Mouse (Mus musculus) cerebellum, adult 11-12 months (tissue): ENCODE measurements at regions not wholly inside any gene's neighbourhood (a gene's known extent, or its start where the extent isn't known, plus 50 kb on each side); places are given as distances from the start of the nearest gene placed in this dataset.

Source experiments
- DNase-seq: peaks from one replicate; pipeline ENCODE4 v3.0.0; 2022

DNA sequence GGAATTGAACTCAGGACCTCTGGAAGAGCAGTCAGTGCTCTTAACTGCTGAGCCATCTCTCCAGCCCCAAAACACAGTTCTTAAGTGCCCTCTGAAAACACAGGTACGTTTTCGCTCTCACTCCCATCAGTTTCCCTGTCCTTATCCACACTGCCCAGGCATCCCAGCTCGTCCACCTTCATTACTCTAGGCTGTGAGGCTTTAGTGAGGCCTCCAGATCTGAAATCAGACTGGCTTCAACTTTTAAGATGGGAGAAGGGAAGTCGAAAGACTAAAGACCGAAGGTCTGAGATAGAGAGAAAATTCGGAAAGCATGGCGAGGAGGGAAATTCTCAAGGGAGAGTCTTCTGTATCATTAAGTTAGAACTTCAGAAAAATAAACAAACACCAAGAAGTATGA, 54.8 kb upstream of the Tet2 start:
- no peak for DNase-seq

DNA sequence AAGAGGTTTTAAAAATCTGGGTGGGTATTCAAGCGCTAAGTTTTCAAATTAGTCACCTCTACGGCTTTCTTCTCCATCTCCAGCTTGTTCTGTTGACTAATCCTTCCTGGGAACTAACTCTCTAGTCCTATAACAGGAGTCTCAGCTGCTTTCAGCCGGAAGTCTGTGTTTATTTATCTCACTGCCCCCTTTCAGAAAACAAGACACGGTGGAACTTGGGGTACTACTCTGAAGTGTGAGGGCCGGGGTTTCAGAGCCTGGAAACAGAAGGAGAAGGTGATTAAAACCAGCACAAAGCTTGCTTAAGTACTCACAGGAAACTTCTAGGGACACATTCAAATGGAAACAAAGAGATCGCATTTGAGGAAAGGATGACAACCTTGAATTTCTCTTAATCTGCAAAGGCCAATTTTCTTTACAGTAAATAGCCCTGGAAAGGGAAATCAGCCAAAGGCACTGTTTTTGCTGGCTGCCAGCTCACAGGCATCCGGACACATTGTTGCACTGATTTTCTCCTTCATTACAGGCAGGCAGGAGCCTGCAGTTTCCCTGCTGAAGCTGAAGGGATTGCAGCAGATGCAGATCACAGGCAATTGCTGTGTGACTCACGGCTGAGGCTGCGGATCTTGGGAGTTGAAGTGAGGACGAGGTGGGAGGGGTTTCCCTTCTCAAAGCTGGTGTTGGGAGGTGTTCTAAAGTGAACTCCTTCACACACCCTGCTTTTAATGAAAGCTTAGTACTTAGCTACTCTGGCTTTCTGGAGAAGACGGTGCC, 55.7 kb upstream of the Tet2 start:
- no peak for DNase-seq

DNA sequence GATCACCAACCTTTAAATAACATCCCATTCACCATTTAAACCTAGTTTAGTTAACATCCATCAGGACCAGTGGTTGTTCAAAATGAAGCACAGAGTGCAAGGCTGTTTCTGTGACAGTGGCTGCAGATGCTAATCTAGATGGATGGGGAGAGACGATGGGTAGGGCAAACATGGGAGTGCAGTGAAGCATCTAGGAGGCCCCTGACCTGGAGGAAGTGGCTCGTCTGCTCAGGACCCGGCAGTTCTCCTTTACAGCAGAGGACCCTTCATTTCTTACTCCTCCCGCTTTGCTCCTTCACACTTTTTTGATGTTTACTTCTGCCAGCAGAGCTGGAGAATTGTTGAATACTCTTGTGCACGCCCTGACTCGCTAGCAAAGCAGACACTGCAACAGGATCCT, 60.5 kb upstream of the Tet2 start:
- DNase-seq: no peak

DNA sequence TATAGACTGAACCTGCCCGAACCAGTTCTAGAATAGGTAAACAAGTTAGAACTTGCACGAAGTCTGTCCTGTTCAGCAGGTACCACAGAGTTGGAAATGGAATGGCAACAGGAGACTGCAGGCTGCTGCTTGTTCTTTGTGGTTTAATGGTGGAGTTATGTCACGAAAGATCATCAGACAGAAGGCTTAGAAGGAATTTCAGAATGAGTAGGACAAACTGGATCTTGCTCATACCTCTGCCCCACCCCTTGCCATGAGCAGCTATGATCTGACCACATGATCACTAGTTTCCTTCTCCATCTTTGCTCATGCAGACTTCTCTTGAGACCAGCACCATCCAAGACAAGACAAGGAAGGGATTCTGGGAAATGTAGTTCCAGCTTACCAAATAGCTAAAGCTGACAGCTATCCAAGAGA, 63.9 kb upstream of the Tet2 start:
- DNase-seq: no peak

DNA sequence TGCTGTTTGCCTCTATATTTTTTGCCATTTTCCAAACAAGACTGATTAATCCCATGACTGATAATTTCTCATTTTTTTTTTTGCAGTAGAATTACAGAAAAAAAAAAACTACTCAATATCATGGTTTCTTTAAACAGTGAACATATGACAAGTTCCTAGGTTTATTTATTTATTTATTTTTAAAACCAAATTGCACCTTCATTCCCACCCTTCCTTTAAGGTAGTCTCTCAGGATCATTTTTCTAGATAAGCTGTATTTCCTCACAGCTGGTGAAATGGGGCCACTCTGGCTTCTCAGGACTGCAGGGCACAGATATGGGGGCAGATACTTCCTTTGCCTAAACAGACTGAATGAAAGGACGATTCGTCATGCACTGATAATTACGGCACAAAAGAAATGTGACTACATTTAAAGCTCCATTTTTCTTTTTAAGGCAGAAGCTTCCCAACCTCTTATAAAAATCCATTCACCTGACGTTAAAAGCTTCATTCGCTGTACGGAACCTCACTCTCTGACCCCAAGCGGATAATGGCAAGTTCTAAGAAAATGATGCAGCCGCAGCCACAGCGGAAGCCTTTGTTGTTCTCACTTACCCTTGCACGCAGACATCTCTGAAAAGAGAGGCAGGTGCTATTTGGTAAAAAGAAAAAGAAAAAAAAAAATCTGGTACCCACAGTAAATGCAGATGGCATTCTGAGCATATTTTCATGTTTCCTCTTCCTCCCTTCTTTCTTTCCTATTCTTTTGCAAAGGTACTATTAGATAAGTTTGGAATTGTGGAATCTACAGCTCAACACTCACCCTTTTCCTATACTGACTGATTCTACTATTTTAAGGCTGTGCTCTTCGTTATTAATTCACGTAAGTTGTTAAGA, 69.1 kb upstream of the Tet2 start:
- DNase-seq: no peak

DNA sequence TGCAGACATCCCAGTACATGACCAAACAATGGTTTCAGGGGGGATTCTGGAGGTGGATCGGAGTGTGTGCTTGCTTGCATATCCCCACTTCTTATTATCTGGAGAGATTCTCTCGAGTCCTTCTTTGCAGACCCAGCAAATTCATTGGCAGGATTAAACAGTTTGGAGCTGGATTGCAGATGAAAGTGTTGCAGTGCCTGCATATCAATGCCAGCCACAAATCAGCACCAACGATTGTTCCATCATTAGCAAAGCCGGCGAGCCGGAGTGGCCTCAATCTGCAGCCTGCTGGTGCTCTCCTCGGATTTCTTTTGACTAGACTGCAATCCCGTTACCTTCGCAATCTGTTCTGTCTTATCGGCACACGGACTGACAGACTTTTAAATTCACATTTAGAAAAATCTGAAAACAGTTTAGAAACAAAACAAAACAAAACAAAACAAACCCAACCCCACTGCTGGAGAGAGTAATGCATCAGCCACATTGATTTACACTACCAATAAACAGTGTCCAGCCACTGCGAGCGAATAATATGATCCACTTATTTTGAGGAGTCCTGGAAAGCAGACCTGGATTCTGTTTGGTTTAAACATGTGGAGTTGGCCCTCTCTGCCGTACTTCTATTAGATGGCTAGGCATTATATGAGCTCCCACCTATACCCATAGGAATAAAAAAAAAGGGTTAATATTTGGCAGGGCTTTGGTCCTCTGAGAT, 69.9 kb upstream of the Tet2 start:
- DNase-seq: no peak

DNA sequence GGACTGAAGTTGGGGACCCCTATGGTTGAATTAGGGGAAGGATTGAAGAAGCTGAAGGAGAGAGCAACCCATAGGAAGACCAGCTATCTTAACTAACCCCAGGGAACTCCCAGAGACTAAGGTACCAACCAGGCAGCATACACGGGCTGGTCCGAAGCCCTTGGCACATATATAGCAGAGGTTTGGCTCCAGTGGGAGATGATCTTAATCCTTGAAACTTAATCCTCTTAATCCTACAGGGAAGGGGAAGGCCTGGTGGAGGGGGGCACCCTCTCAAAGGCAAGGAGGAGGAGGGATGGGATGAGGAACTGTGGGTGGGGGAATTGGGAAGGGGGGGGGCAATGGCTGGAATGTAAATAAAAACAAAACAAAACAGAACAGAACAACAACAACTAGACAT, 72.1 kb upstream of the Tet2 start:
- DNase-seq: no peak

DNA sequence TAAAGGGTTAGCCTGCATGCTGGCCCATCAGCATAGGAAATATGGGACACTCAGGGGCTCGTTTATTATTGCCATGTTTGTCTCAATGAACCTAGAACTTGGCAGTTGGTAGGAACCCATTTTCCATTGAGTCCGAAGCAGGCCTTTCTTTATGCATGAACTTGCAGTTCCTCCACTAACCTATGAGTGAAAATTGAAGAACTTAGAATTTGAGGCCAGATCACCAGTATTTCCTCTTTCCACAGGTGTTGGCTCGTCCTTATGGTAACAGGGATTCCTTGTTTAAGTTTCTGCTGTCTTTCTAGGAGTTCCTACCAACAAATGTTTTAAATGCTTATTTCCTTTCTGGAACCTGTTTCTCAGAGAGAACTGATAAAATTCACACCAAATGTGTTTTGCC, 73.6 kb upstream of the Tet2 start:
- no peak for DNase-seq

DNA sequence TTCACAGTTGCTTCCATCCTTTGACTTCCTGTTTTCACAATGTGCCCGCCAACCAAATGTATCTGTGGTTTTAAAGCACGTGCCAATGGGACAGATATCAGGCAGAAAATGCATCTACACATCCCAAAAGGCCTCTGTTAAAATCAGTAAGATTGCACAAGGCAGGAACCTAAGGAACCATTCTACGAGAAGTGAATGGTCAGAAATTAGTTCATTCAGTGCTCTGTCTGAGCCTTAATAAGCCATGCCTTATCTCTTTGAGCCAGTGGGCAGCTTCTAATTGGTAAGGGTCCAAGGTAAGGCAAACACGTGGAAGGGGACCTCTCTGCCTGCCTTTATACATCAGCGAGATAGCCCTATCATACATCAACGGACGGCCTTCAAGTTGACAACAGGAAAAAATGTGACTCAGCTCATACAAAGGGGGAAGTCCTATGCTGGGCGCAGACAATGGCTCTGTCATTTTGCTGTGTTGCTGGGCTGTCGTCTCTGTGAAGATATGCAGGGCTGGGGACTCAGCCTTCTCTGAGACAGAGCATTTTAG, 78.3 kb upstream of the Tet2 start:
- DNase-seq: no peak

DNA sequence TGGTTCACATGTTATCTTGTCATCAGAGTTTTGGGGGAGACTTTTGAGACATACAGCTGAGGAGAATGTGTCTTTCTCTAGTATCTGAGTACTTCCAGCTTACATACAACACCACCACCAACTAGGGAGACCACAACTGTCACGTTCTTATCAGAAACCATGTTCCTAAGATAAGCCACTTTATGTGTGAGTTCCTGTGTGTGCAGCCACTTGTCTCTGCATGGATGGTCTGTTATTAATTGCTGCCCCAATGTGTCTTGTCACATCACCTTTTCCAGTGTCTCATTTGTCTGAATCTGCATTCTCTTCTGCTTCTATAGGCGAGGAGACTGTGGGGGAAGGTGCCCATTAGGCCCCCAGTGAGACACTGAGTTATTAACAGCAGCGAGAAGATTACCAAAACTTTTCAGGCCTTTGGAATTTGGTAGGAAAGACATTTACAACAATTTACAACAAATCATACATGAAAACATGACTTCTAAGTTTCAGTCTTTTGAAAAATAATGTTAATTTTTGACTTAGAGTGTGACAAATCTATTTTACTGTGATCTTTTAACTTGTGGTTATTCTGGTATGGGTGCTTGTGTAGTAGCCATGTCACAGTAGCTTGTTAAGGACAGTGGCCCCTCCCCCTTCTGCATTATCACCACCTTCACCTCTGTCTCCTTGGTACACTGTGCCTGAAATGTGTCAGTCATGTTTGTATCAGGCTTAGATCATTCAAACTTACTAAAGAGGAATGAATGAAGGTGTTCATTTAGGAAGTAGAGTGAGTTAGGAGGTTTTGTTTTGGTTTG, 79.3 kb upstream of the Tet2 start:
- no peak for DNase-seq

DNA sequence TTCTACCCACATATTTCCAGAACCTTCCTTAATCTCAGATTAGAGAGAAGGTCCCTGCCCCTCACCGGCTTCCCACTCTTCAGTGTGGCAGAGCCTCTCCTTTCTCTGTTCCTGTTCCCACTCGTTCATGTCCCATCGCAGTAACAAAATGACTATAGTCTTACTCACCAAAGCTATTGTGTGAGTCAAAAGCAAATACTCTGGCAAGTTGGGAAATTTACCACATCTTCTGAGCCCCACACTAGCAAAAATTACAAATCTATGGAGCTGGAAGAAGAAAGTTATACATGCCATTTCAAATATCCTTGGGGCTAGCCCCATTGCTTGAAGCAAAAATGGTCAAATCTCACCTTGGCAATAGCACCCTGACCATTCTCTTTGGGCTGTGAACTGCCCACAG, 80.1 kb upstream of the Tet2 start:
- DNase-seq: no peak

DNA sequence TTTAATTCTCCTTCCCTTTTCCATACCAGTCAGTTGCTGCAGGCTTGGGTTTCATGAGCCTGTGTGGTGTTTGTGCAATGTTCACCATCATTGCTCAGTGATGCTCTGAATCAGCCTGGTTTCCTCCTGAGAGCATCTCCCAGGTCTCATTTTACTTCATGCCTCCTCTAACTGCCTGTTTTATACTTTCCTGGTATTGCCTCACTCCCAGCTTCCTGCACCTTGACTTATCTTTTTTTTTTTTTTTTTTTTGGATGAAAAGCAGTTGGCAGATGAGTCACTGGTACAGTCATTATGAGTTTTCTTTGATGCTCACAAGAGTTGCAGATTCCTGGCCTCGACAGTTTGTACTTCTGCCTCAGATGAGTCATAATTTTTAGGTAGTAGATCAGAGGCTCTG, 81.5 kb upstream of the Tet2 start:
- no peak for DNase-seq

DNA sequence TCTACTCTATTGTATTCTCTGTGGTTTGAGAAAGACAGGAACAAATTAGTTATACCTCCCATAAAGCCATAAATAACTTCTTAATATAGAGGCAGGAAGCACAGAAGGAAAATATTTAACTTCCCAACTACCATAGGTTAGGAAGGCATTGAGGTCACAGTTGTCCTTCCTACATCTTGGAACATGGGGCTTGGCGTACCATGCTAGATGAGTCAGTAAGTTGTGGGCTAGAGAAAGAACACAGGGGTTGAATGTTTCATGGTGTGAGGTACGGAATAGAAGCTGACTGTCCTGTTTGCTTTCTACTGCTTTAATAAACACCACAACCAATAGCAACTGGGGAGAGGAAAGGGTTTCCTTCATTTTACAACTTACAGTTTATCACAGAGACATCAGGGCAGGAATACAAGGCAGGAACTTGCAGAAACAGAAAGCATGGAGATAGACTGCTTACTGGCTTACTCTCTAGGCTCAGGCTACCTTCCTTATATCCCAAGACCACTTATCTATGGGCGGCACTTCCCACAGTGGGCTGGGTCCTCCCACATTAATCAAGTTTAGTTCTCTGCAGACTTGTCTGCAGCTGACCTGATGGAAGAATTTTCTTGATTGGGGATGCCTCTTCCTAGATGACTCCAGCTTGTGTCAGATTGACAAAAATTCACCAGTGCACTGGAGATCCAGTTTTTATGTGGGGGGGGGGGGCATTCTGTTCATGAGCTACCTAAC, 82.3 kb upstream of the Tet2 start:
- no peak for DNase-seq

DNA sequence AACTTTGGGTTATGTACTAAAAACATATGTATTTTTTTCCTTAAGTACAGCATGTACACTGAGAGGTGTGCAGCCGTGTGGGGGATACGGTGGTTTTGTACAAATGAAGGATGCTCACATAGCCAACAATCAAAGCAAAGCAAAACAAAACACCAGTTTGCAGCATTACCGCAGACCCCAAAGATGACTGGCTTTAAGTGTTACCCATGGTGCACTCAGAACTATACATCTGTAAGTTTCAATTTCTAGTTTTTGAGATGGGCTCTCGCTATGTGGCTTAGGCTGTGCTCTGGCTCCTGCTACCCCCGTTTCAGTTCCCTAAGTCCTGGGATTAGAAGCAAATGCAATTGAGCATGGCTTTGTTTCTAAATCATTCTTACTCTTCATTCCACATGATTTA, 89.4 kb upstream of the Tet2 start:
- DNase-seq: no peak

DNA sequence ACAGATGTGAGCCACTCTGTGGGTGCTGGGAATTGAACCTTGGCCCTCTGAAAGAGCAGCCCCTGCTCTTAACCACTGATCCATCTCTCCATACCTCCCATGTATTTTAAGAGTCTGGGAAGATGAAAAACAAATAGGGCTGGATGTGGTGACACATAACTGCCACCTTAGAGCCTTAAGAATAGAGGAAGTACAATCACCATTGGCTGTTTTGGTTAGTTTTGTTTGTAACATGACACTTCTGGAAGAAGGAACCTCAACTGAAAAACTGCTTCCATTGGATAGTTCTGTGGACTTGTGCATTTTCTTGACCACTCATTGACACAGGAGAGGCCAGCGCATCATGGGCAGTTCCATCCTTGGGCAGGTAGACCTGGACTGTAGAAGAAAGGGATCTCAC, 100.7 kb upstream of the Tet2 start:
- DNase-seq: no peak

DNA sequence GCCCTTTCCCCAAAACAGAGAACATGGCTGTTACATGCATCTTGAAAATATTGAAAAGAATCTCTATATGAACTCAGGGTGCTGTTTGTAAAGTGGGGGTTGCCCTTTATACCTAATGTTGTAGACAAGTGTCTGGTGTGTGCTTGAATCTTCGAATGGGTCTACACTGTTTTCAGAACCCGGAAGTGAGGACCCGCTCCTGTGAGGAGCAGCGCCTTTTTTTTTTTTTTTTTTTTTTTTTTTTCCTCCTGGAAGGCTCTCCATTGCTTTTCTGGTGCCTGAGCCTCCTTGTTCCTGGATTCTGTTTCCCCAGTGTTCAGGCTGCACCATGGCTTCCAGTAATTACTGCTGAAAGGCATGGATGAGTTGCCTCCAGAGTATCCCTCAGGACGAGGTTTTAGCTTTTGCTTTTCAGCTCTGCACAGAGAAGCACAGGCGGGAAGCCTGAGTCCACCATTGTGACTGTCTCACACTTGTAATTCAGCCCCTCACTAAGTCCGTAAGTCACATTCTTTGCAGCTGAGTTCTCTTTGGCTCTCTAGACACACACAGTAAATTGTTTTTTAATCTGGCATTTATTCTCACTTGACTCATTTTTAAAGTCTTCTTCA, 101.6 kb upstream of the Tet2 start:
- no peak for DNase-seq

DNA sequence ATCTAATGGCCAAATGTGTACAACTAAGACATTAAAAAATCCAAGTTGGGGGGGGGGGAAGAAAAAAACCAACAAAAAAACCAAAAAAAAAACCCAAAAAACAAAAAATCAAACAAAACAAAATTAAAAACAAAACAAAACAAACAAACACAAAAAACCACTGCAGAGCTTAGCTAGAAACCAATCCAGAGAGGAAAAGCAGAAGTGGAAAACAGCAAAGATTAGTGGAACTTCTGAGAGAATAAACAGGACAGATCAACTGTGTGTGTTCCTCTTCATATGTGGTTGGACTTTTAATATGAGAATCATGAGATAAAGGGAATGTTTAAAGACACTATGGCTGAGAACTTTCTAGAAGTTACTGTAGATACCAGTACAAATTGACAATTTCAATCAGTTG, 105.1 kb upstream of the Tet2 start:
- DNase-seq: no peak

DNA sequence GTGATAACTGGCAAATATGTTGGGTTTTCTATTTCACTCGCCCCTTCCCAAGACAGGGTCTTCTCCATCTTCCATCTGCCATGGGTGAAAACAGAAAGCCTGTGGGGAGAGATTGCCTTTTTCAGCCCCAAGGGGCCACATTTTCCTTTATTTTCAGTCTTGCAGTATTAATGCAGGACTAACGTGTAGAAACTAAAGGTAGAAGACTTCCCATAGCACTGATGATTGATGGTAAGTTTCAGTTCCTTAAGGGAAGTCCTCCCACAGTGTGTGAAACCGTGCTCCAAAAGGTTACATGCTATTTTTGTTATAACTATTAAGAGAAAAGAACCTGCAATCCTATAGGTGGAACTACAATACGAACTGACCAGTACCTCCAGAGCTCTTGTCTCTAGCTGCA, 107.1 kb upstream of the Tet2 start:
- DNase-seq: no peak

DNA sequence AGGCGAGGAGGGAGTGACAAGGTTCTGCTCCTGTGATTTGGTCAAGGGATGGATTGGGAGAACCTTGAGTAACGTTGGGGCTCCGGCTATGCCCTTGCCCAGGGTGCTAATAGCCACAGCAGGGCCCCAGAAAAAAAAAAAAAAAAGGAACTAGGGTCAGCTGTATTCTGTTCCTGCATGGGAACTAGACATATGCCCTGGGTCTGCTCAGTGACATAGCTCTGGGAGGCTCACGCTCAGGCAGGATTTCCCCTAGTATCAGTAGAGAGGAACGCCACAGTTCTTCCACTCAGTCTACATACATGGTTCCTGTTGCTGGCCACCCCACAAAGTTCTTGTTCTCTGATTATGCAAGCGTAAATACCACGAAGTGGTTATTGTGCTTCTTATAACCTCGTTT, 114.8 kb upstream of the Tet2 start:
- DNase-seq: no peak

DNA sequence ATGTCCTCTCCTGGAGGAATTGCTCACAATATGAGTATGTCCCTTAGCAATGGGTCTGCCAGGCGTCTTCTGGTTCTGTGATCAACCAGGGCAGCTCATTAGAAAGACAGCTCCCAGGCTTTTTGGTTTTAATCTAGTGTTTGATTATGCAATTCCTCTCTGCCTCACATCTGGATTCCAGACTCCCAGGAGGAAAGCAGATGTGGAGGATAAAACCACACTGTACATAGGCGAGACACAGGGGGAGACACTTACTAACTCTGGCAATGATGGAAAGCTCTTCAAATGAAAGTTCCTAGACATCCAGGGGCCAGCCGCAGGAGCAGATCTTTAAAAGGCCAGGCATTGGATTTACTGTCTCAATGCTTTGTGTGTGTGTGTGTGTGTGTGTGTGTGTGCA, 116.4 kb upstream of the Tet2 start:
- no peak for DNase-seq

DNA sequence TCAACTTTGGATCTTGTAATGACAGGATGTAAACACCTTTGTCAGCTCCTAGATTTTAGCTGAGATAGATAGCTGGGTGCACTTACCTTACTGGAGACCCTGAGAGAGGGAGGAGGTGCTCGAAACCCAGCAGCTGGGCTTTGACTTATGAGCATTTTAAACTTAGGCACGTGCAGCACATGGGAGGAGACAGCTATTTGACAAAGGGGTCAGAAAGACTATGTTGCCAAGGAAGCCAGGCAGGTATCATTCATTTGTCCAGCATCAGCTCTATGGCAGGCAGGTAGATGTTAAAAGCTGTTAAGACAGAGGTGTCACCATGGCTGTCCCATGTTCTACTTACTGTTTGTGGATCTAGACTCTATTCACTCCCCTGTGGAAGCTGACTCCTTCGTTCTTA, 120.0 kb upstream of the Tet2 start:
- no peak for DNase-seq
